Mouse (Mus musculus): ENCODE data around the gene Plcb1.

- no peak for TF ChIP-seq POLR2A (IDR thresholded peaks at IDR 0.05; ENCODE audit: low read depth, low read length)
- TF ChIP-seq CTCF (IDR thresholded peaks at IDR 0.05; ENCODE audit: borderline replicate concordance, insufficient read depth, low read length) = no peak
These were observed 188.8 kb downstream of the Plcb1 start for GRCm38 (mm10) chr2:134974711-134975110.
